Mouse (Mus musculus) right cerebral cortex, adult 2 months (tissue): ENCODE results near the gene BC117090.
"Not testable (repeated sequence)": the region's sequence is repeated elsewhere in the genome, so short reads cannot be mapped to it uniquely, and the experiment has no call there.

Experiments
- DNase-seq, 2 experiments: peaks; one replicate each; pipeline ENCODE4 v3.0.0; 2021 to 2022; ENCODE audit warnings: low spot score in 2 of 2

The BC117090 gene

DNA sequence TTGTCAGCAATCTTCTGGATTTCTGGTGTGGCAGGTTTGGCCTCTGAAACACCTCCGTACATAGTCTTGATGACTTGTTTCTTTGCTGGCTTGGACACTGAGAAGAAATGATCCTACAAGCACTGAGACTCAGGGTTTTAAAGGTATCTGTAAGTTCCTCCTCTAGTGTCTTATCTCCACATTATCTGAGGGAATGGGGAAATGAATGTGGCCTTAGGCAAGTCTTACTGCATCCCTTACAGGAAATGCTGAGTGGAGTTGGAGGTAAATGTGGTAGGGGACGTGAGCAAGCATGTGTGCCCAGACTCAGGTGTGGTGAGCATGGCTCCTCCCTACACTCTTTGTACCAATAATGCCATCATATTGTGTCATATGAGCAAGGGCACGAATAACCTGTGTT is at the start of gene BC117090:
Gene BC117090, minus strand, starts transcription at position 101 of the 400 bp plus-strand sequence.
- DNase-seq, result no peak

DNA sequence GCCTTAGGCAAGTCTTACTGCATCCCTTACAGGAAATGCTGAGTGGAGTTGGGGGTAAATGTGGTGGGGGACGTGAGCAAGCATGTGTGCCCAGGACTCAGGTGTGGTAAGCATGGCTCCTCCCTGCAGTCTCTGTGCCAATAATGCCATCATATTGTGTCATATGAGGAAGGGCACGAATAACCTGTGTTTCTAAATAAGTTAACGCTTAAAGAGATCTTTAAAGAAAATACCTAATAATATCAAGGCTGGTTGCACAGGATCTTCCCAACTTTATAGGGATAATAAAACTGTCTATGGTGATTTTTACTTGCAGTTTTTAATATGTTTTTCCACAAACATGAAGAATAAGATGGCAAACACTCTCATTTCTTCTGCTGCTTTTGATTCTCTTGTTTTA is 33.5 kb upstream of the BC117090 start, which contains the start of gene BC100530:
Gene BC100530, minus strand, starts transcription at position 101 of the 400 bp plus-strand sequence.
- DNase-seq, result not testable (repeated sequence)

DNA sequence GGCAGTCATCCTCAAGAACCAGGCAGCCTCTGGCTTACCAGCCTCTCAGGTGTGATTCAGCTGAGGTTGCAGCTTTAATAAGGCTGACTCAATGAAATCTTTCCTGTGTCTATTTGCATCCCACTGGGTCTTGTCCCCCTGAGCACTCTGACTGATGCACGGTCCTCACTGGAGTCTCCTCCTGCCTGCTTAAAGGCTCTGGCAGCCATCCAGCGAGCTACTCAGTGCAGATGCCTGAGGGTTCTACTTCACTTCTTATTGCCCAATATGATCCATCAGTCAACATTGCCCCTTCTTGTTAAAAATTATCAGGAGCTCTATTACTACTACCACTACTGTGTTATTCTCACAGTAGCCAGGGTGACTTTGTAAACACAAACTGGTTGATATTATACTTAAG is 3.0 kb upstream of the BC117090 start:
- DNase-seq, result no peak

DNA sequence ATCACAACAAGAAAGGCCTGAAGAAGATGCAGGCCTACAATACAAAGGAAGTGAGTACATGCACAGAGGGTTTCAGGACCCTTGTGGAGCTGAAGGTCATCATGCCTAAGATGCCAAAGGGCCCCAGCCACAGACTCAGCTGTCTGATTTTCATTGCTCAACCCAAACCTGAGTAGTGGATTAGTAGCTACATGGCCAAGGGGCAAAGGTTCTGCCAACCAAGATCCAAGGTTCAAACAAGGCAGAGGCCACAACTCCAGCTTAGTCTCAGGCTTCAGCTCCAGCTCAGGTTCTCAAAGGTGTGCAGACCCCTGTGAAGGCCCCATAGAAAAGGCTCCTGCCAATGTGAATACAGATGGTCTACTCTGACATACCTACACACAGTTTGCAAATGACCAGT is 14.8 kb downstream of the BC117090 start:
- DNase-seq, result no peak

DNA sequence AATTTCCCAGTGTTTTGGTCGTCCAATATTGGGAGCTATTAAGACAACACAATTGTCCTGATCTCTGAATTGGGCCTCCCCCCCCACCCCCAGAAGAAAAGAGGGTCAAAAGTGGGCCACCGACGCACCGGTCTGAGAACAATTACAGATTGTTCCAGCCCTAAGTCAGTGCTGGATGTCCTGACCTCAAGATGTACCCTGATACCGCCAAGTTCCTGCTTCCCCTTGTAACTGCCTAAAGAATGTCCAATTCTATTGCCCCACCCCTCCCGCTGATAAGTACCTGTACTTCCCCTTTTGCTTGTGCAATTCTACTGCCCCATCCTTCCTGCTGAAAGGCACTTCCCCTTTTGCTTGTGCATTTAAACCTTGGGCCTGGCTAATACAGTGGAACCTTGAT is 18.0 kb downstream of the BC117090 start:
- not testable (repeated sequence) for DNase-seq

DNA sequence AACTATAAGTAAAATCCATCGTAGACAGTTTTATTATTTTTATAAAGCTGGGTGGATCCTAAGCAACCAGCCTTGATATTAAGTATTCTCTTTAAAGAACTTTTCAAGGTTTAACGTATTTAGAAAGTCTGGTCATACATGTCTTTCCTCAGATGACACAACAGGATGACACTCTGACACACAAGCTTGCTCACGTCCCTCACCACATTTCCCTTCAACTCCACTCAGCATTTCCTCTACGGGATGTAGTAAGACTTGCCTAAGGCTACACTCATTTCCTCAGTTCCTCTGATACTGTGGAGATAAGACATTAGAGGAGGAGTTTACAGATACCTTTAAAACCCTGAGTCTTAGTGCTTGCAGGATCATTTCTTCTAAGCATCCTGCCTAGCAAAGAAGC is 26.5 kb downstream of the BC117090 start:
- no peak for DNase-seq

DNA sequence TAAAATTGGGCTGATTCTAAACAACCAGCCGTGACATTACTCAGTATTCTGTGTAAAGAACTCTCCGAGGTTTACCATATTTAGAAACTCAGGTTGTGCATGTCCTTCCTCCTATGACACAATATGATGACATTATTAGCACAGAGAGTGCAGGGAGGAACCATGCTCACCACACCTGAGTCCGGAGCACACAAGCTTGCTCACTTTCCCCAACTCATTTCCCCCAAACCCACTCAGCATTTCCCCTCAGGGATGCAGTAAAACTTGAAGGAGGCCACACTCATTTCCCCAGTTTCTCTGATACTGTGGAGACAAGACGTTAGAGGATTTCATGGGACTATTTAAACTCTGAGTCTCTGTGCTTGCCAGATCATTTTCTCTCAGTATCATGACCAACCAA is 45.0 kb downstream of the BC117090 start:
- no peak for DNase-seq

DNA sequence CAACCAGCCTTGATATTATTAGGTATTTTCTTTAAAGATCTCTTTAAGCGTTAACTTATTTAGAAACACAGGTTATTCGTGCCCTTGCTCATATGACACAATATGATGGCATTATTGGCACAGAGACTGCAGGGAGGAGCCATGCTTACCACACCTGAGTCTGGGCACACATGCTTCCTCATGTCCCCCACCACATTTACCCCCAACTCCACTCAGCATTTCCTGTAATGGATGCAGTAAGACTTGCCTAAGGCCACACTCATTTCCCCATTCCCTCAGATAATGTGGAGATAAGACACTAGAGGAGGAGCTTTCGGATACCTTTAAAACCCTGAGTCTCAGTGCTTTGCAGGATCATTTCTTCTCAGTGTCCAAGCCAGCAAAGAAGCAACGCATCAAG is 57.3 kb downstream of the BC117090 start, which contains the start of gene Stfa1:
Gene Stfa1, plus strand, starts transcription at position 156 of the 400 bp plus-strand sequence.
- not testable (repeated sequence) for DNase-seq
